Mouse (Mus musculus): ENCODE measurements around the gene Hist1h2ba.

The Hist1h2ba gene

GRCm38 (mm10) chr13:23933421-23934210 is at the start of gene Hist1h2ba:
TSS of gene Hist1h2ba (minus strand) at chr13:23934156.
- DNase-seq = no peak

- no peak for DNase-seq
Observed at GRCm38 (mm10) chr13:23972271-23972670, 38.3 kb upstream of the Hist1h2ba start.

GRCm38 (mm10) chr13:23971870-23972269 is 37.9 kb upstream of the Hist1h2ba start:
- no peak for DNase-seq

- no peak for DNase-seq
Observed at GRCm38 (mm10) chr13:23964909-23965308, 31.0 kb upstream of the Hist1h2ba start.

GRCm38 (mm10) chr13:23959776-23960175 is 25.8 kb upstream of the Hist1h2ba start:
- DNase-seq = no peak

- DNase-seq = peak; percentile 52
Observed at GRCm38 (mm10) chr13:23950928-23951327, 17.0 kb upstream of the Hist1h2ba start.

GRCm38 (mm10) chr13:23949484-23950246 is 15.7 kb upstream of the Hist1h2ba start:
- DNase-seq = no peak

GRCm38 (mm10) chr13:23946254-23946653 is 12.3 kb upstream of the Hist1h2ba start:
- no peak for DNase-seq

GRCm38 (mm10) chr13:23942861-23943260 is 8.9 kb upstream of the Hist1h2ba start:
- peak; percentile 11 for DNase-seq

GRCm38 (mm10) chr13:23940291-23940690 is 6.3 kb upstream of the Hist1h2ba start:
- peak; percentile 38 for DNase-seq

- DNase-seq = no peak
Observed at GRCm38 (mm10) chr13:23938699-23939098, 4.7 kb upstream of the Hist1h2ba start.

GRCm38 (mm10) chr13:23934211-23934520 is 210 bp upstream of the Hist1h2ba start, which contains the start of gene Hist1h2aa:
TSS of gene Hist1h2aa (plus strand) at chr13:23934462.
- DNase-seq = no peak

GRCm38 (mm10) chr13:23930904-23931303 is 3.1 kb downstream of the Hist1h2ba start:
- DNase-seq = peak; percentile 8

- DNase-seq = no peak
Observed at GRCm38 (mm10) chr13:23930461-23930860, 3.5 kb downstream of the Hist1h2ba start.

GRCm38 (mm10) chr13:23928637-23929036 is 5.3 kb downstream of the Hist1h2ba start:
- DNase-seq = peak; percentile 61

GRCm38 (mm10) chr13:23925792-23926191 is 8.2 kb downstream of the Hist1h2ba start:
- no peak for DNase-seq

GRCm38 (mm10) chr13:23917674-23918073 is 16.3 kb downstream of the Hist1h2ba start:
- no peak for DNase-seq

- no peak for DNase-seq
Observed at GRCm38 (mm10) chr13:23916132-23916531, 17.8 kb downstream of the Hist1h2ba start.

- no peak for DNase-seq
Observed at GRCm38 (mm10) chr13:23914376-23915167, 19.4 kb downstream of the Hist1h2ba start, which contains the start of gene Slc17a4. TSS of gene Slc17a4 (minus strand) at chr13:23915009.

- peak; percentile 10 for DNase-seq
Observed at GRCm38 (mm10) chr13:23913791-23914306, 20.1 kb downstream of the Hist1h2ba start.

GRCm38 (mm10) chr13:23911335-23911734 is 22.6 kb downstream of the Hist1h2ba start:
- DNase-seq = peak; percentile 10

GRCm38 (mm10) chr13:23910121-23910520 is 23.8 kb downstream of the Hist1h2ba start:
- DNase-seq = no peak

- DNase-seq = no peak
Observed at GRCm38 (mm10) chr13:23906906-23907305, 27.1 kb downstream of the Hist1h2ba start.

Data from lung, postnatal 36 days (tissue).